In genomic region chr8:81770603-81771276, GRCm38 (mm10) we compare ENCODE assay signal across 11 mouse cellular contexts.
DNase-seq lines count a peak whose midpoint lies in the region; ATAC-seq lines count a peak whose summit lies in the region.
"Had no signal": no experiment of that assay in that cellular context is flagged by ENCODE, and none has a peak within 500 bp of the region (broad histone marks: within the 10 kb centered on the region; RNA-seq: fewer than 3 reads in every experiment).

No protein-coding gene starts in this region.

- ATAC-seq in lung, embryonic 16.5 days (ENCODE audit: low read depth) = no peak
- ATAC-seq in forebrain, embryonic 15.5 days (replicated peaks) = peak; percentile 72

- H3K9ac ChIP-seq in lung, embryonic 16.5 days (ENCODE audit: low read length) = no peak overlapping the region
- H3K9ac ChIP-seq in forebrain, embryonic 15.5 days (replicated peaks) = no peak overlapping the region
- H3K9ac ChIP-seq: lung, embryonic 14.5 days had no signal

- H3K27ac ChIP-seq in lung, embryonic 16.5 days (ENCODE audit: low read length) = 0 out of 2 replicates have a peak overlapping the region, but pooled peaks have one; percentile 8
- H3K27ac ChIP-seq in forebrain, embryonic 15.5 days (replicated peaks) = no peak overlapping the region
- H3K27ac ChIP-seq: kidney, postnatal 0 days had no signal

- no peak overlapping the region for H3K4me3 ChIP-seq in lung, embryonic 16.5 days (ENCODE audit: low read length)
- no peak overlapping the region for H3K4me3 ChIP-seq in forebrain, embryonic 15.5 days

- no peaks in the 10 kb centered on the region for H3K27me3 ChIP-seq in lung, embryonic 16.5 days (ENCODE audit: control insufficient read depth, insufficient read depth, low read depth, low read length)
- H3K27me3 ChIP-seq in forebrain, embryonic 15.5 days = 0 out of 2 replicates have a peak, but pooled peaks cover 4% of the 10 kb centered on the region

- intact Hi-C loops in left cerebral cortex, postnatal 10 days (cut with DNase I) = no loop called here

- 61% methylated on average over 6 of the region's 6 CpGs for WGBS in lung, embryonic 16.5 days
- 10% methylated on average over 6 of the region's 6 CpGs for WGBS in forebrain, embryonic 15.5 days

- H3K9me3 ChIP-seq in lung, embryonic 16.5 days (ENCODE audit: control insufficient read depth, low read length) = no peaks in the 10 kb centered on the region
- no peaks in the 10 kb centered on the region for H3K9me3 ChIP-seq in forebrain, embryonic 15.5 days

- peaks cover 27% of the 10 kb centered on the region for H3K4me1 ChIP-seq in lung, embryonic 16.5 days (replicated peaks; ENCODE audit: control insufficient read depth, insufficient read depth, low read length)
- peaks cover 20% of the 10 kb centered on the region for H3K4me1 ChIP-seq in forebrain, embryonic 15.5 days

- no peaks in the 10 kb centered on the region for H3K36me3 ChIP-seq in lung, embryonic 16.5 days (ENCODE audit: control insufficient read depth, insufficient read depth, low read length)
- no peaks in the 10 kb centered on the region for H3K36me3 ChIP-seq in forebrain, embryonic 15.5 days

- peak; percentile 7 for DNase-seq in embryo, embryonic 11 days
- DNase-seq in embryo, embryonic 9.5 days (ENCODE audit: extremely low spot score) = no peak
- no peak for DNase-seq in lung, postnatal 36 days
- peak; percentile 46 for DNase-seq in naive thymus-derived CD4-positive, alpha-beta T cell, adult 2 months (ENCODE audit: low read depth)
- no peak for DNase-seq in left cerebral cortex, postnatal 10 days (ENCODE audit: extremely low spot score in 1 of 2, low spot score in 2 of 2)
- no peak for DNase-seq in adrenal gland, adult 2 months
- DNase-seq: cerebellum, postnatal 25 days; lung, embryonic 14.5 days had no signal

- H3K4me2 ChIP-seq in lung, embryonic 16.5 days (ENCODE audit: low read depth, low read length) = no peak overlapping the region
- H3K4me2 ChIP-seq in forebrain, embryonic 15.5 days (replicated peaks) = no peak overlapping the region
- H3K4me2 ChIP-seq: lung, embryonic 14.5 days had no signal

Comparison
In these comparisons a context has a peak if more than half of its experiments do, and no peak if none do; other contexts are left out.
1. DNase-seq: peak in embryo, embryonic 11 days (single experiment) and naive thymus-derived CD4-positive, alpha-beta T cell, adult 2 months (single experiment); none in embryo, embryonic 9.5 days (single experiment), lung, postnatal 36 days (single experiment), left cerebral cortex, postnatal 10 days (0 of 2) and adrenal gland, adult 2 months (single experiment).